Mouse (Mus musculus) forebrain, embryonic 11.5 days (tissue): ENCODE measurements around the gene Rps23. TPM values are rescaled to one million over a fixed set of nuclear protein-coding genes. Genes with fewer than 3 reads are reported as not detected.
A peak's percentile ranks its signal among the peaks of the same experiment; 100 is the strongest.

Experiments
- ATAC-seq: fragments of 200-750 bp; cut with Nextera tagmentation; replicated peaks from 2 replicates; pipeline ENCODE4 v1.8.0; 2017; ENCODE audit warnings: moderate TSS enrichment; ENCODE audit not compliant: low FRiP score
- DNase-seq: peaks from one replicate; pipeline ENCODE4 v3.0.0-alpha.2; 2017; ENCODE audit warnings: low spot score
- H3K27ac ChIP-seq: fragments of 300-500 bp; sonication (generic); 2 replicates; pipeline ENCODE4 v1.5.1; 2014; ENCODE audit warnings: low read depth, low read length
- H3K27me3 ChIP-seq: fragments of 300-500 bp; sonication (generic); 2 replicates; pipeline ENCODE4 v1.6.1; 2014; ENCODE audit warnings: mild to moderate bottlenecking, low read length, mixed read lengths; ENCODE audit not compliant: control insufficient read depth, insufficient read depth
- H3K36me3 ChIP-seq: fragments of 300-500 bp; sonication (generic); 2 replicates; pipeline ENCODE4 v1.6.1; 2014; ENCODE audit warnings: mild to moderate bottlenecking, low read length, moderate library complexity, mixed read lengths; ENCODE audit not compliant: control insufficient read depth, insufficient read depth
- H3K4me1 ChIP-seq: fragments of 300-500 bp; sonication (generic); replicated peaks from 2 replicates; pipeline ENCODE4 v1.6.1; 2014; ENCODE audit warnings: low read length, mixed read lengths; ENCODE audit not compliant: control insufficient read depth, insufficient read depth
- H3K4me2 ChIP-seq: fragments of 300-500 bp; sonication (generic); 2 replicates; pipeline ENCODE4 v1.6.1; 2014; ENCODE audit warnings: low read depth, mild to moderate bottlenecking, low read length, moderate library complexity, mixed read lengths; ENCODE audit not compliant: severe bottlenecking
- H3K4me3 ChIP-seq: fragments of 300-500 bp; sonication (generic); 2 replicates; pipeline ENCODE4 v1.5.1; 2014; ENCODE audit warnings: low read depth, low read length
- H3K9ac ChIP-seq: fragments of 300-500 bp; sonication (generic); 2 replicates; pipeline ENCODE4 v1.6.1; 2014; ENCODE audit warnings: low read length
- H3K9me3 ChIP-seq: fragments of 300-500 bp; sonication (generic); 2 replicates; pipeline ENCODE4 v1.6.1; 2016; ENCODE audit warnings: low read length, mixed read lengths; ENCODE audit not compliant: control insufficient read depth
- WGBS: fragments of 180-500 bp; shearing (Covaris S2); extraction: QIAGEN DNeasy Blood & Tissue Kit; methylation state at CpG from one replicate; pipeline ENCODE4 v1.1.7; 2014; 5-methylcytosine and 5-hydroxymethylcytosine counted together
- polyA plus RNA-seq: library from polyadenylated mRNA; unstranded; fragments of >200 nt; fragmentation: Nextera tagmentation; extraction: Ambion mirVana; gene quantifications from 2 replicates; pipeline ENCODE4 v1.2.1, GENCODE M21; 2014

The Rps23 gene
- polyA plus RNA-seq = 184 and 225 TPM in 2 replicates

DNA sequence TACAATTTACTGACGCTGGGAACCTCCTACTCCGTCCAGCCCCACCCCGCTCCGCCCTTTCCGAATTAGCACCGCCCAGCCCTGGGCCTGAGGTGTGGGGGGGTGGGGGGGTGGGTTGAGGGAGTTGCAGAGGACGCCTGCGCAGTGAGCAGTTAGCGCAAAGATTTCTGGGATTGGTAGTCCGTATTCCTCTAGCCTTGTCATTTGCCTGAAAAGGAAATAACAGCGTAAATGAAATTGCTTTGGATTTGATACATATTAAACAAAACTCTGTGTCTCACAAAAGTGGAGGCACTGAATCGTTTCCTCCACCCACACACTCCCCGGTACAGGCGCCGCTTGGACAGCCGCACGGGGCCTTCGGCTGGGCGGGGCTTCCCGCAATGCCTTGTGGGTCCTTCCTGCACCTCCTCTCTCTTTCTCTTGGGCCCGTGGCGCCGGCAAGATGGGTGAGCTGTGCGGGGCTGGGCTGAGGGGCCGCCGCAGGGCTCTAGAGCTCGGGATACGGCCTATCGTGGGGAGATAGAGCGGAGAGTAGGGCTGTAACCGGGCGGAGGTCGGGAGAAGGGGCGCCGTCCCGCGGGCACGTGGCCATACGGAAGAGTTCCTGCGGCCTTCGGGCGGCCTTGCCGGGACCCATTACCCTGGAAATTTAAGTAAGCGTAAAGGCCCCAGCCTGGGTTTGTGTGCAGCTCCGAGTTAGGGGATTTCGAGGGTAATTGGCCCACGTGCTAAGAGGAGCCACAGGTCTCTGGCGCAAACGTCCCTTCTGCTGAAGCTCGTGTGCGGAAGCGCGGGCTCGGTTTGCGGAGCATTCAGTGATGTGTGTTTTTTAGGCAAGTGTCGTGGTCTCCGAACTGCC is at the start of gene Rps23:
Gene Rps23 (plus strand): TSS at position 208 of the 862 bp plus-strand sequence.
- DNase-seq = peak; percentile 93
- peak within 1 kb of the TSS; percentile 66 for H3K4me2 ChIP-seq
- H3K27me3 ChIP-seq = no peaks in the 10 kb centered on the region
- H3K4me1 ChIP-seq = no peaks in the 10 kb centered on the region
- peak within 1 kb of the TSS; percentile 90 for H3K4me3 ChIP-seq
- H3K9ac ChIP-seq = peak within 1 kb of the TSS; percentile 98
- under 1% methylated on average over 52 of the region's 57 CpGs for WGBS
- no peaks in the 10 kb centered on the region for H3K9me3 ChIP-seq
- H3K27ac ChIP-seq = peak within 1 kb of the TSS; percentile 39
- peaks cover 15% of the 10 kb centered on the region for H3K36me3 ChIP-seq
- peak; percentile 97 for ATAC-seq

DNA sequence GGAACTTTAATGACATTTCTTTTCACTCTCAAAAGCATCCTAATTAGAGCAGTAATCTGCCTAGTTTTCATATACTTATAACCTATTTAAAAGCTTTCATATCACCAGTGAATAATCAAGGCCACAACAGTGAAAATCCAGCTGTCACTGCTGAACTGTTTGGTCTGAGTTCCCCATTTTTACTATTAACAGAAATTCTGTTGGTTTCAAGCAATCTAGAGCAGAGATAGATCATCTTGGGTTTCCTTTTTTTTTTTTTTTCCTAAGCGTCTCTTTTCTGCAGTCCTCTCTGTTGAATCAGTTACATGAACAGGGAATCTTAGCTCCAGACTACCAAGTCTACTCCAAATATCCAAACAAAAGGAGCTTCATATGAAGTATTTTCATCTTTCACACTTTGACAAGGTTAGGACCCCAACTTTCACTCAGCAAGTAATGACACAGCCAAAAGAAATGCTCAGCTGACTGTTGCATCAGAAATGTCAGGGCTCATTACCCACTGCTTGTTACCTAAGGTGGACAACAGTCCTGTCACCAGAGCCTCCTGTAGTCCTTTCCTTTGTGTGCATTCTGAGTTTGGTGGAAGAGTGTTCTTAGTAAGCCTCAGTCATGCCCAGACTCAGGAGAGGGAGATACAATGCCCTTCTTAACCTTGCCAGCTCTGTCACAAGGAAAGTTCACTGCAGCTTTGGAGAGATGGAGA is 40.9 kb upstream of the Rps23 start:
- ATAC-seq = no peak
- H3K27me3 ChIP-seq = no peaks in the 10 kb centered on the region
- H3K4me2 ChIP-seq = no peak overlapping the region
- H3K9ac ChIP-seq = no peak overlapping the region
- no peak overlapping the region for H3K4me3 ChIP-seq
- peaks cover 5% of the 10 kb centered on the region; the same call in 1 of the 2 replicates for H3K4me1 ChIP-seq
- H3K9me3 ChIP-seq = no peaks in the 10 kb centered on the region
- H3K36me3 ChIP-seq = no peaks in the 10 kb centered on the region
- H3K27ac ChIP-seq = no peak overlapping the region
- WGBS = 76% methylated on average over 1 of the region's 1 CpGs
- DNase-seq = no peak

DNA sequence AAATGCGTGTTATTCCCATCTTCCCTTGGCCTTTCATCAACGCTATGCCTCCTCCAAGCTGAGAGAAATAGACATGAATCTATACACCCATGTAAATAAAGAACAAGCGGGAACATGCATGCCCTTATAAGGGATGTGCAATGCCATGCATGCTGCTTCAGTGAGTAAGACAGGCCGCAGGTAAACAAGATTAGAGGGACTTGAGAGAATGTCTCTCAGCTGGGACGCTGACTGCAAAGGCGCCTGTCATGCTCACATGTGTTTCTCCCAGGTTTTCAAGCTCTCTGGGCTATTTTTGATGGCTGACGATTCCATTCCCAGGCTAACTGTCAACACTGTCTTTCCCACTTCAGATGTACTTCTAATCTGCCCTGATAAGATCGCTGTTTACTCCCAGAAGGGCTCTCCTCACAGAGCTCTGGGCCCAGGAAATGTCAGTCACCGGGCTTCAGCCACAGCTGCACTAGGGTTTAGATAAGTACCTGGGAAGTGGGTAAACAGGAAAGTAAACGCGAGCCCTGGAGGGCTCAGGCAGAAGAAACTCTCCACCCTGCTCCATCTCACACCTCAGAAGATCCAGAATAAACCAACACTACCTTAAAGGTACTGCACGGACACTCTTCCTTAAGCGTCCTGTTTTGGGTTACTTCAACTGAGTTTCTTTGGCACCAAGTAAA is 36.8 kb upstream of the Rps23 start:
- H3K4me3 ChIP-seq = peak overlapping the region; percentile 28; the same call in 1 of the 2 replicates
- peak overlapping the region; percentile 32 for H3K9ac ChIP-seq
- ATAC-seq (peak; percentile 50), DNase-seq (no peak)
- no peaks in the 10 kb centered on the region for H3K9me3 ChIP-seq
- H3K4me2 ChIP-seq = peak overlapping the region; percentile 51
- H3K4me1 ChIP-seq = peaks cover 5% of the 10 kb centered on the region; the same call in 1 of the 2 replicates
- H3K27me3 ChIP-seq = no peaks in the 10 kb centered on the region
- no peak overlapping the region for H3K27ac ChIP-seq
- no peaks in the 10 kb centered on the region for H3K36me3 ChIP-seq
- WGBS = 57% methylated on average over 13 of the region's 13 CpGs

DNA sequence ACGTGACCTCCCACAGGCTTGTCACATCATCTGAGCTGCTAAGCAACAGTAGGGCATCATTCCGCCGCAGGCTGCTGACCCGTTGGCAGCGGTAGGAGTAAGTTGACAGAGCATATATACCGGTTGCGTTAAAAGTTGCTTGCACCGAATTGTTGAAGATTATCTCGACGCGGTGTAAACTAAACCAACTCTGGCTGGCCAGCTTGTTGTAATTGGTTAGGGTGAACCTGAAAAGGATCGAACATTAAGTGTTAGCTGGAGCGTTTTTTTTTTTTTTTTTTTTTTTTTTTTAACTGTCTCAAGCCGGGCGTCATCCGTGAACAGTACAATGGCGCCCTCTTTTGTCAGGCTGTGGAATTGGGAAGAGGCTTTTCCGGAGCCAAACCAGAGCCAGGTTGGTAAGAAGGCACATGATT is 36.2 kb upstream of the Rps23 start:
- H3K4me1 ChIP-seq = peaks cover 5% of the 10 kb centered on the region; the same call in 1 of the 2 replicates
- DNase-seq (peak; percentile 86), ATAC-seq (peak; percentile 62)
- WGBS = 1% methylated on average over 18 of the region's 18 CpGs
- no peak overlapping the region for H3K27ac ChIP-seq
- H3K27me3 ChIP-seq = no peaks in the 10 kb centered on the region
- H3K4me2 ChIP-seq = peak overlapping the region; percentile 51
- peak overlapping the region; percentile 32 for H3K9ac ChIP-seq
- H3K4me3 ChIP-seq = peak overlapping the region; percentile 28
- no peaks in the 10 kb centered on the region for H3K9me3 ChIP-seq
- no peaks in the 10 kb centered on the region for H3K36me3 ChIP-seq

DNA sequence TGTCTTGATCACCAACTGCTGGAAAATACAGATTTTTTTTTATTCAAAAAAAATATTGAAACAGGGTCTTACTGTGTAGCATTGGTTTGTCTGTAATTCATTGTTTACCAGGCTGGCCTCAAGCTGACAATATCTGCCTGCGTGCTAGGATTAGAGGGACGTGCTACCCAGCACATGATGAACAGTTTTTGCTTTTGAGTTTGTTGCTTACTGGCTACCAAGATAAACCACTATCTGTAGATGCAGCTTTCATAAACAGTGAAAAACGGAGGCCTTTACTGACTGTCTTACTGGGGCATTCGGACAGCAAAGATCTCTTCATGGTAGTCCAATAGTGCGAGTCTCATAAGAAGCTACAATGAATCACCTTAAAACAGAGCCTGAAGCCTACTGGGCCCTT is 32.6 kb upstream of the Rps23 start:
- no peaks in the 10 kb centered on the region for H3K9me3 ChIP-seq
- H3K27me3 ChIP-seq = no peaks in the 10 kb centered on the region
- H3K9ac ChIP-seq = no peak overlapping the region
- ATAC-seq (no peak), DNase-seq (no peak)
- peaks cover 5% of the 10 kb centered on the region; the same call in 1 of the 2 replicates for H3K4me1 ChIP-seq
- no peak overlapping the region for H3K4me3 ChIP-seq
- H3K27ac ChIP-seq = no peak overlapping the region
- no peaks in the 10 kb centered on the region for H3K36me3 ChIP-seq
- no peak overlapping the region for H3K4me2 ChIP-seq
- WGBS = 88% methylated on average over 5 of the region's 5 CpGs

DNA sequence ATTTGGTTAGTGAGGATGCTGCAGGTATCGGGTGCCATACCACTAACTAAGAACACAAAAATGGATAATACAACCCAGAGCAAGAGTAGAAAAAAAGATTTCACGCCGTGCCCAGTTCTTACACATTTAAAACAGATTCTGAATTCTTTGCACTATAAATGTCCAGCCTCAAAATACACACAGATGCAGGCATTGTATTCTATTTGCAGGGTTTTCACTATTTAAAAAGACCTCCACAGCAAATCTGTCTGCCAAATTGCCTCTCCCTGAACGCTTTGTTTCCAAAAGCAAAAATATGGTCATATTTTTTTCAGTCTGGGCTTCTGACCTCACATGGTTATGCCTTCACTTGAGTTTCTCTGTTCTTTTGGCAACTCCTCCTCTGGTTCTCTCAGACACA is 27.9 kb upstream of the Rps23 start:
- no peak for DNase-seq
- Histone ChIP-seq H3K4me1 (no peaks in the 10 kb centered on the region), H3K9me3 (no peaks in the 10 kb centered on the region), H3K4me2 (no peak overlapping the region), H3K36me3 (no peaks in the 10 kb centered on the region), H3K4me3 (no peak overlapping the region), H3K9ac (no peak overlapping the region), H3K27me3 (no peaks in the 10 kb centered on the region), H3K27ac (no peak overlapping the region)
- 92% methylated on average over 4 of the region's 4 CpGs for WGBS
- ATAC-seq = no peak

DNA sequence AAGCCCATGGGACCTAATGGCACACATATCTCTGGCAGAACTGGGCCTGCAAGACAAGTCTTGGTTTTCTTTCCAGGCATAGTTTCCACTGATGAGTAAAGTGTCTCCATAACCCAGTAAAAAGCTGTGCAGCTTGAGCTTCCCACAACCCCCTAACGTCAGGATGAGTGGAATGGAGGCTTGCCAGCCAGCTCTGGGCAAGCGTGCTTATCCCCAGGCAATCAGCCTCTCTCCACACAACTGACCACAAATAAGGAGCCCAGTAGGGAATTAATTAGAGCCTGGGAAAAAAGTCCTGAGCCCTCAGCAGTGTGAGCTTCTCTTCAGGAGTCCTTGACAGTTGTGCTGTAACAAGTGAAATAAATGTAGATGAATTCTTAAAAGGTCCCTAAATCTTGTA is 26.7 kb upstream of the Rps23 start:
- Histone ChIP-seq H3K4me1 (no peaks in the 10 kb centered on the region), H3K27ac (no peak overlapping the region), H3K4me2 (no peak overlapping the region), H3K27me3 (no peaks in the 10 kb centered on the region), H3K4me3 (no peak overlapping the region), H3K9me3 (no peaks in the 10 kb centered on the region), H3K36me3 (no peaks in the 10 kb centered on the region), H3K9ac (no peak overlapping the region)
- DNase-seq = no peak
- 10% methylated on average over 2 of the region's 2 CpGs for WGBS
- ATAC-seq = no peak

DNA sequence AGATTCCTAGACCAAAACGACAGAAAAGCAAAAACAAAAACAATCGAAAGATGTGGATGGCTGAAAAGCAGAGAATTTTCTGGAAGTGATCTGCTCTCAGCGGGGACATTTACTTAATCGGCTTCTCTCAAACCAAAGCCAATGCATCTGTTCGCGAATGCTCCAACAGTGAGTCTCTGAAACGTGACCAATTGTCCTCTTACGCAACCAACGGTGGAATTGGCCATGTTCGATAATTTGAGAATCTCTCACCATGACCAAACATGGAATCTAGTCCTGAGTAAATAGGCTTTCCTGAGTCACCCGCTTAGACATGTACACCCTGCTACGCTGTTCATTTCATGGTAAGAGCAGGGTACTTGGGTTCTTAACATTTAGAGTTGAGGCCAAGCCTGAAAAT is 25.9 kb upstream of the Rps23 start:
- H3K27ac ChIP-seq = no peak overlapping the region
- H3K9ac ChIP-seq = no peak overlapping the region
- 88% methylated on average over 12 of the region's 12 CpGs for WGBS
- H3K9me3 ChIP-seq = no peaks in the 10 kb centered on the region
- no peaks in the 10 kb centered on the region for H3K27me3 ChIP-seq
- DNase-seq (no peak), ATAC-seq (no peak)
- H3K4me1 ChIP-seq = no peaks in the 10 kb centered on the region
- no peaks in the 10 kb centered on the region for H3K36me3 ChIP-seq
- H3K4me2 ChIP-seq = no peak overlapping the region
- no peak overlapping the region for H3K4me3 ChIP-seq
